Mouse (Mus musculus) embryo, embryonic 9.5 days (tissue): ENCODE results near the gene Mfsd1.

ENCODE experiments used
- DNase-seq: peaks from one replicate; pipeline ENCODE4 v3.0.0-alpha.2; 2017; ENCODE audit errors: extremely low spot score

Gene Mfsd1

DNA sequence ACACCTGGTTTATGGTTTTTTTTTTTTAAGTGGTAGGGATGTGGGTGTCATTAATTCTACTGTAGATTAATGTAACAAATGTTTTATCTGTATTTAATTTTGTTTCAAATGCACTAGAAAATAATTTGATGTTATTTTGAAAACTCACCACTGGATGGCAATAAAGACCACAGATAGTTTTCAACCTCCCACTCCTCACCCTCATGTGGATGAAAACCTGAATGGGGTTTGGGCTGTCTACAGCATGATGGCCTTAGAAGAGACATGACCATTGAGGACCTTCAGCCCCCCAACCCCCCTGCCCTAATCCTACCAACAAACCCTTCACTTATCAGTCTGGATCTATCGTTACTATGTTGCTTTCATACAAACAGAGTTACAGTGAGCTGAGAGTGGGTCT is 42.1 kb downstream of the Mfsd1 start:
- DNase-seq, result no peak

DNA sequence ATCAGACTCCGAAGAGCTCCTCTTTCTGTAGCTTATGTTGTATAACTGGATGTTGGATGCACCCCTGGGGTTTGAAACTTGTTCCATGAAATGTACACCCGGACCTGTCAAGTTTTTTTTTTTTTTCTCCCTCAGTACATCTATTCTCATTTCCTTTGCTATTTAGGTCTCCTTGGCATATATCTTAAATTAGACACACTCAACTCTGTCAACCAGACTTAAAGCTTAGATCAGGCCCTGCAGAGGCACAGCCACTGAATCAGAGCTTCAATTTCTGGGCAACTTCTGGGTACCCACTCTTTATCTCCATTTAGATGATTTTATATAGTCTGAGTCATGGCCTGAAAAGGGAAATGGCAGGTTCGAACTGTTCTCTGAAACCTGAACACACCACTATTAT is 60.6 kb downstream of the Mfsd1 start:
- DNase-seq, result no peak

DNA sequence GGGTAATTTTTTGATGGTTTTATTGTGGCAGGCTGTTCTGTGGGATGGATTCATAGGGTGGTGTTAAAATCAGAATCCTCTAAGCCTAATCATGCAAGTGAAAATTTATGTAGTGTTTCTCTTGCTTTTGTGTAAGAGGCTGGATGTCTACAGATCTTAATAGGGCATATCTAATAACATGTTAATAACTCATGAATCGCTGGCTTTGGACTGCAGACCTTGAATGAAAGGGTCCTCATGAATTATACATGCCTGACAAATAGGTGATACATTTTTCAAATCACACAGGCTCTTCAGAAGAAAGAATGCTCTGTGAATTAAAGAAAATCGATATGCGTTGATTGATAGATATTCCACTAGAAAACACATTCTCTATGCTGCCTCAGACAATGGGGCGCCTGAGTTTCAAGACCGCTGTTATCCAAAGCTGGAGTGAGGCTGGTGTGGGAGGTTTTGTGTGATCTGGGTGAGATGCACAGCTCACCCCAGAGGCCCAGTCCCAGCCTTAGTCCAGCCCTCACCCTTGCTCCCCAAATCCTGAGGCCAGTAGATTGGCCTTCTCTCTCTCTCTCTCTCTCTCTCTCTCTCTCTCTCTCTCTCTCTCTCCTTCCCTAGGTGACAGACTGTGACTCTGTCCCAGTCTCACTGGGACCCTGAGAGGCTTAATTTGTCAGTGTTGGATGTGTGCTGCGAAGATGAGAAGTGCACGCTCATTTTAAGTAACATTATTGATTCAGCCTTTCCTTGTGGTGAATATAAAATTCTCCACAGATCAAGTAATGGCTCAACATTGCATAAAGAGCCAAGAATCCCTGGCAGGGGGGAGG is 63.3 kb downstream of the Mfsd1 start:
- DNase-seq, result no peak
